Mouse (Mus musculus) bone marrow macrophage, adult 2 months (primary cell): ENCODE measurements around the gene Fam155a.

Source experiments
- CTCF ChIP-seq: IDR thresholded peaks from 2 replicates; pipeline ENCODE4 v1.5.1; 2012; ENCODE audit warnings: low read depth, mild to moderate bottlenecking, low read length, moderate library complexity
- POLR2A ChIP-seq: IDR thresholded peaks from 2 replicates; pipeline ENCODE4 v1.6.1; 2012; ENCODE audit warnings: mild to moderate bottlenecking, low read depth, low read length, borderline replicate concordance

- TF ChIP-seq CTCF (no peak), POLR2A (no peak)
Observed at GRCm38 (mm10) chr8:9772519-9772840, 1.5 kb upstream of the Fam155a start.
